Mouse (Mus musculus) lung, postnatal 36 days (tissue): ENCODE measurements at regions not wholly inside any gene's neighbourhood (a gene's known extent, or its start where the extent isn't known, plus 50 kb on each side); places are given as distances from the start of the nearest gene placed in this dataset.

ENCODE experiments used
- DNase-seq: peaks from one replicate; pipeline ENCODE4 v3.0.0; 2022; ENCODE audit warnings: mixed read lengths

- DNase-seq, result no peak
Observed at GRCm38 (mm10) chr13:107462791-107463190, 440.9 kb upstream of the Kif2a start.

- peak; percentile 82 for DNase-seq
Observed at GRCm38 (mm10) chr13:107461048-107461912, 439.4 kb upstream of the Kif2a start.

- no peak for DNase-seq
Observed at GRCm38 (mm10) chr13:107458730-107459129, 436.8 kb upstream of the Kif2a start.

- no peak for DNase-seq
Observed at GRCm38 (mm10) chr13:107457270-107457669, 435.3 kb upstream of the Kif2a start.

- DNase-seq, result no peak
Observed at GRCm38 (mm10) chr13:107456394-107456793, 434.5 kb upstream of the Kif2a start.

- DNase-seq, result peak; percentile 56
Observed at GRCm38 (mm10) chr13:107449598-107450179, 427.8 kb upstream of the Kif2a start.

GRCm38 (mm10) chr13:107447813-107448212 is 425.9 kb upstream of the Kif2a start:
- no peak for DNase-seq

GRCm38 (mm10) chr13:107419363-107420155 is 397.6 kb upstream of the Kif2a start:
- peak; percentile 3 for DNase-seq

GRCm38 (mm10) chr13:107410267-107410666 is 388.3 kb upstream of the Kif2a start:
- no peak for DNase-seq

GRCm38 (mm10) chr13:107407674-107408026 is 385.7 kb upstream of the Kif2a start:
- DNase-seq, result no peak

- no peak for DNase-seq
Observed at GRCm38 (mm10) chr13:107406977-107407673, 385.2 kb upstream of the Kif2a start.

- no peak for DNase-seq
Observed at GRCm38 (mm10) chr13:107398621-107399363, 376.9 kb upstream of the Kif2a start.

- DNase-seq, result no peak
Observed at GRCm38 (mm10) chr13:107396036-107396435, 374.1 kb upstream of the Kif2a start.

- DNase-seq, result peak; percentile 38
Observed at GRCm38 (mm10) chr13:107394451-107394850, 372.5 kb upstream of the Kif2a start.

- no peak for DNase-seq
Observed at GRCm38 (mm10) chr13:107389535-107390150, 367.7 kb upstream of the Kif2a start.

GRCm38 (mm10) chr13:107389074-107389473 is 367.1 kb upstream of the Kif2a start:
- DNase-seq, result peak; percentile 34

- DNase-seq, result no peak
Observed at GRCm38 (mm10) chr13:107378076-107378475, 356.1 kb upstream of the Kif2a start.

GRCm38 (mm10) chr13:107372666-107373065 is 350.7 kb upstream of the Kif2a start:
- peak; percentile 47 for DNase-seq

- DNase-seq, result peak; percentile 79
Observed at GRCm38 (mm10) chr13:107371616-107372582, 350.0 kb upstream of the Kif2a start.

GRCm38 (mm10) chr13:107367639-107368038 is 345.7 kb upstream of the Kif2a start:
- DNase-seq, result no peak
